Mouse (Mus musculus) erythroid progenitor cell, adult 5-6 weeks (primary cell): ENCODE data around the gene Atpaf1. TPM values are rescaled to one million over a fixed set of nuclear protein-coding genes. Genes with fewer than 3 reads are reported as not detected.

Experiments used
- ATAC-seq: replicated peaks from 2 replicates; pipeline ENCODE4 v1.8.0; 2016; ENCODE audit warnings: moderate number of reproducible peaks, mild to moderate bottlenecking, moderate TSS enrichment, inconsistent platforms; ENCODE audit not compliant: poor library complexity, low FRiP score, severe bottlenecking
- total RNA-seq, 2 experiments: library from RNA; stranded (forward) in 1 of 2; stranded (reverse) in 1 of 2; fragments of 150-400 nt in 1 of 2; fragments of 186-747, 209-891 nt in 1 of 2; gene quantifications; 2 replicates each; pipeline versions ENCODE4 v1.2.3 to v1.2.4; 2015 to 2017; ENCODE audit warnings: low replicate concordance in 2 of 2

Gene Atpaf1
- total RNA-seq (2015; ENCODE audit: low replicate concordance) (4.2 and 5.8 TPM in 2 replicates), total RNA-seq (2017; ENCODE audit: low replicate concordance) (8.1 and 14.3 TPM in 2 replicates)

- ATAC-seq, result peak; percentile 59
Observed at GRCm38 (mm10) chr4:115784769-115785510, at the start of gene Atpaf1. Gene Atpaf1, plus strand, starts transcription at chr4:115784812.

DNA sequence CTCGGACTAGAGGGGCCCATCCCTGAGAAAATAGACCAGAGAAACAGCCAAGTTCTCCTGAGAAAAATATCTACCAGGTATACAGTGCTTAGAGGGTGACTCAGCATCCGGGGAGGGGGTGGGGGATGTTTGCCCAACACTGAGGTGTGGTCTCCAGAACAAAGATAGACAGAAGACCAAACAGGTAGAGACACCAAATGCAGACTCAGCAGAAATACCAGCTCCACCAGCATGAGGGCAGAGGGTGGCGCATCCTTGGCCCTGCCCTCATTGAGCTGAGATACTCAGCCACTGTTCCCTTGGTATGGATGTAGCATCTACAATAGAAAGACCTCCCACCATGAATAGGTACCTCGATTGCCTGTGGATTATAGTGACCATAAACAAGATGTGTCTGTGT, 49.7 kb upstream of the Atpaf1 start:
- ATAC-seq, result no peak

GRCm38 (mm10) chr4:115737551-115738041, 47.0 kb upstream of the Atpaf1 start, which contains the start of gene Efcab14:
Gene Efcab14, plus strand, starts transcription at chr4:115737744.
- peak; percentile 96 for ATAC-seq

DNA sequence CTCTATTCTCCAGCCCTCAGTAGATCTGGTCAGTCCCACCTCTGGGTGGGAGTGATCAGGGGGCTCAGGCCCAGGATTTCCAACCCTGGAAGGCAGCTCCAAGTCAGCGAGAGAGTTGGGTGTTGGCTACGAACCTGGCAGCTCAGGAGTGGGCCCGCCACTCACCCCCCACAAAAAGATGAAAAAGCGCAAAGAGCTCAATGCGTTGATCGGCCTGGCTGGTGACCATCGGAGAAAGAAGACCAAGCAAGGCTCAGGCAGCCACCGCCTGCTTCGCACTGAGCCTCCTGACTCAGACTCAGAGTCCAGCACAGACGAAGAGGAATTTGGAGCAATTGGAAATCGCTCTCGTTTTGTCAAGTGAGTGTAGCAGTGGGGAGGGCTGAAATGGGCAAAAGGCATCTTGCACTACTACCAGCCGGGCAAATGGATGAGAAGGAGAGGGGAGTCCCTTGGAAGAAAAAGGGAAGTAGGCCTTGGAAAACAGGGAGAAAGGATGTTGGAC, 46.1 kb upstream of the Atpaf1 start:
- no peak for ATAC-seq

DNA sequence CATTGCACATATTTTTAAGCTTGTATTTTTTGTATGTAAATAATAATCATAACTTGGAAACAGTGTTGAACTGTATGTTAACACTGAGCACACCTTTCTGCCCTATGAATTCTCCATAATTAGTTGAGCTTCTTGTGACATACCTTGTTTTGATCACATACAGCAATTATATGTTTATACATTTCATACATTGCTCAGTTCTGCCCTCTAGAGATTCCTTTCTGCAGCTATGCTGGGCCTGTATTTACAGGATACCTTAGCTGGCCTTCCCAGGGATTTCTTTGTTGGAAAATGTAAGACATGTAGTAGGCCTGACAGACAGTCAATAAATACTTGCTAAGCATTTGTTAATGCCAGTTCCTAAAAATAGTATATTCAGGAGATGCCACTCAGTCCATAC, 42.0 kb upstream of the Atpaf1 start:
- no peak for ATAC-seq

DNA sequence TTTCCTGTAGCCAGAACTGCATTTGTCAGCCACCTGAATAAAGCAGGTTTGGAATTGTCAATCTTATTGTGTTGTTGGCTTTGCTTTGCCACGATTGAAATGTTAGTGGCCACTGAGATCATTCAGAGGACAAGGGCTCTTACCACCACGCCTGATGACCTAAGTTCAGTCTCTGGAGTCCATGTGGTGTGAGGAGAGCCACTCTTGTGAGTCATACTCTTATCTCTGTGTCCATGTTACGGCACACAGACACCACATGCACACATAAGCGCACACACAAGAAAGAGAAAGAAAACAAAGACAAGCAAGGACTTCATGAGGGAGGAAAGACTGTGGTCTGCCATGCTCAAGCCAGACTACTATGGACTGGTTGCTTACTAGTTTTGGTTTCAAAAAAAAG, 41.5 kb upstream of the Atpaf1 start:
- ATAC-seq, result no peak

- ATAC-seq, result no peak
Observed at GRCm38 (mm10) chr4:115748181-115748580, 36.4 kb upstream of the Atpaf1 start.

- ATAC-seq, result no peak
Observed at GRCm38 (mm10) chr4:115749336-115749735, 35.3 kb upstream of the Atpaf1 start.

DNA sequence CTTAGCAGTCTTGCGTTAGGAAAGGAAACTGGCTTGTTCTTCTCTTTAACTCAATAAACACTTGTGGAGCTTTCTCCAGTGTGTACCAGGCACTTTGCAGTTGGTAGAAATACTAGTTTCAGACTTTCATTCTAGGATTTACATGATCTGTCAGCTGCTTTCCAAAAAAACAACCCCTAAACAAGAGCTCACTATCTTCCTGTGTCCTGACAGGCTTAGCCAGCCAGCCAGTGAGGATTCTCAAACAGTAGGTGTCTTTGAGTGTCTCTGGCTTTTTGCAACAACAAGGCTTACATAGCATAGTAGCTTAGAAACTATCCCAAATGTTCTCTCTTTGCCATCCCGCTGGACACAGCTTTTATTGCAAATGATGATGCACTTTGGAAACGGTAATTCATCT, 30.5 kb upstream of the Atpaf1 start:
- no peak for ATAC-seq

GRCm38 (mm10) chr4:115754851-115755250, 29.8 kb upstream of the Atpaf1 start:
- ATAC-seq, result no peak

- no peak for ATAC-seq
Observed at GRCm38 (mm10) chr4:115761206-115761605, 23.4 kb upstream of the Atpaf1 start.

GRCm38 (mm10) chr4:115764581-115764980, 20.0 kb upstream of the Atpaf1 start:
- ATAC-seq, result no peak

- ATAC-seq, result no peak
Observed at GRCm38 (mm10) chr4:115767647-115768467, 16.8 kb upstream of the Atpaf1 start.

DNA sequence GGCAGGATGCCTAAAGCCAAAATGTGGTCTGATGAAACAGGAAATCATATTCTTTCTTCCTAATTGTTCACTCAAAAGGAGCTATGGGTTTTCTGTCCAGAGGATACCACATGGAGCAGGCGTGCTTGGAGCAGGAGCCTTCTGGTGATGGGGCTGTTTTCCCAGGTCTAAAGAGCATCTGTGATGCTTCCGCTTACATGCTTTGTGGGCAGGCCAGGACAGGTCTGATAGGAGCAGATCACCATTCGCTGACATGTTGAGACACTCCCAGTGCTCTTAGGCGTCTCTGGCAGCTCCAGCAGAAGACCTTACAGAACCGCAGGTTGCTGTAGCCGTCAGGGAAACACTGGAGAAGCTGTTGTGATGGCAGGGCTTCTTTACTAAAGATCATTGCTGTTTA, 9.6 kb upstream of the Atpaf1 start:
- ATAC-seq, result no peak

DNA sequence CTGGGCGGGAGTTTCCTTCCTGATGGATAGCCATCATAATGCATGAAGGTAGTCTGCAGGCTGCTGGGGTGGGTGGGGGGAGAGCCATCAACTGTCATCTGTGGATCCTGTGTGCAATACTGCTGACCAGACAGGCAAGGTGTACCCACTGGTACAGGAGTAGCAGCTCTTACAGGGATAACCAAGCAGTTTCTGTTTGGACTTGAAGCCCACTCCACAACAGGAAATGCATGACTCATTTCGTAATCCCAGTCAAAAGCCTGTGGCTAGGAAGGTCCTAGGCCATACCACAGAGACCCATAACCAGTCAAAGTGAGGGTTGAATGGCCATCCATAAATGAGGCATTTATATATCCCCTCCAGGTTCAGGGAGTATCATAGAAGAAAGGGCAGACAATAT, 7.0 kb upstream of the Atpaf1 start:
- ATAC-seq, result no peak

- ATAC-seq, result no peak
Observed at GRCm38 (mm10) chr4:115780269-115780668, 4.3 kb upstream of the Atpaf1 start.

- no peak for ATAC-seq
Observed at GRCm38 (mm10) chr4:115780918-115781317, 3.7 kb upstream of the Atpaf1 start, which contains the start of gene Tex38. Gene Tex38, minus strand, starts transcription at chr4:115781018.

- ATAC-seq, result no peak
Observed at GRCm38 (mm10) chr4:115782026-115782805, 2.4 kb upstream of the Atpaf1 start.

DNA sequence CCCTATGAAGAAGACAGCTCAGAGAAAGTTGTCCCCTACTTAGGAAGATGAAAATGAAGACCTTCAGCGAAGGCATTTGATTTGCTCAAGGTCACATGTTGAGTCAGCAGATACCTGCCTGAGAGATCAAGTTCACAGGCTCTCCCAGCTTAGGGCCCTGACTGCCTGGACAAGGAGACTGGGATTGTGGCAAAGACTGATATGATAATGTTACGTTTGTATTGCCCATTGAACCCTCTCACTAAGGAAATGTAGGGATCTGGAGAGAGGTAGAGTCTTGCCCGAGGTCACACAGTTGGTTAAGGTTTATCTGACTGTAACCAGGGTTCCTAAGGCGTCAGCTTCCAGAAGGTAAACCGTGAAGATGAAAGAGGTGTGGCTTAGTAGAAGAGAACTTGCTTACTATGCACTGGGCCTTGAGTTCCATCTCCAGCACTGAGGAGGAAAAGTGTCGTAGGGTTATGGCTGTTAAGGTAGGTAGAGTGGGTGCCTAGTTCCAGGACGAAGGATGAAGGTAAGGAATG, 961 bp downstream of the Atpaf1 start:
- ATAC-seq, result peak; percentile 49; the same call in 1 of the 2 replicates
